Mouse (Mus musculus): ENCODE results near the gene Timmdc1.
"Not testable (repeated sequence)": the region's sequence is repeated elsewhere in the genome, so short reads cannot be mapped to it uniquely, and the experiment has no call there.

Gene Timmdc1

GRCm38 (mm10) chr16:38493890-38494289, 28.6 kb downstream of the Timmdc1 start:
- no peak for DNase-seq

DNA sequence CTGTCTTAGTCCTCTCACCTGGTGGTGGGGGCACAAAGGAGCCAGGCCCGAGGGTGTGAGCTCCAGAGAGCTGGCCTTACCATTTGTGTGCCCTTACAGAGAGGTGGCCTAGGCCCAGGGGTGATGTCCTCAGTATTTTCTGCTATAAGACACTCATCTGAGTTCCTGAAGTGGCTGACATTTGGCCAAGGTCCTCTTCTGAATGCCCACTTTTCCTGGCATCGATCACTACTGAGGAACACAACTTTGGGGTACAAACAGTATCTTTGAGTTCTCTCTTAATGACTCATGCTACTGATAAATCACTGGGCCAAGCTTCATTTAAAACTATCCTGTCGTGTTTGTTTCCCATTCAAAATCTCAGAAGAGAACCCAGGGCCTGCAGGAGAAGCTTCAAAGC, 29.9 kb downstream of the Timmdc1 start:
- DNase-seq, result no peak

GRCm38 (mm10) chr16:38483582-38484309, 38.7 kb downstream of the Timmdc1 start:
- peak; percentile 31 to 59 for DNase-seq

DNA sequence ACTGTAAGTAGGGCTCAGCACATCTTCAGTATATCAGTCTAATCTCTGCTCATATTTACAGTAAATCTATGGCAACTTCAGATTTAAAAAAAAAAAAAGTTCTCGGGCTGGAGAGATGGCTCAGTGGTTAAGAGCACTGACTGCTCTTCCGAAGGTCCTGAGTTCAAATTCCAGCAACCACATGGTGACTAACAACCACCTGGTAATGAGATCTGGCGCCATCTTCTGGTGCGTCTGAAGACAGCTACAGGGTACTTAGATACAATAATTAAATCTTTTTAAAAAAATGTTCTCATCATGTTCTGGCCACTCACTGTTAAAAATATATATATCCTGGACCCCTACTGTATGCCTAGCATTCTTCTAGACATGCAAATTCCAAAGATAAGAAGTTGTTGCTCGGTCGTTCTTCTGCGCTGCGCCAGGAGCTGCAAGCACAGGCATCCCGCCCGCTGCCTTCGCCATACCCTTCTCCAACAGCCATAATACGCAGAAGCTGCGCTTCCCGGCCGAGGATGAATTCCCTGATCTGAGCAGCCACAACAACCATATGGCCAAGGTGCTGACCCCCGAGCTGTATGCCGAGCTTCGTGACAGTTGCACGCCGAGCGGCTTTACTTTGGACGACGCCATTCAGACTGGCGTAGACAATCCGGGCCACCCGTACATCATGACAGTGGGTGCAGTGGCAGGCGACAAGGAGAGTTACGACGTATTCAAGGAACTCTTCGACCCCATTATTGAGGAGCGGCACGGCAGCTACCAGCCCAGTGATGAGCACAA, 39.5 kb downstream of the Timmdc1 start:
- DNase-seq, result peak; percentile 62 to 73

DNA sequence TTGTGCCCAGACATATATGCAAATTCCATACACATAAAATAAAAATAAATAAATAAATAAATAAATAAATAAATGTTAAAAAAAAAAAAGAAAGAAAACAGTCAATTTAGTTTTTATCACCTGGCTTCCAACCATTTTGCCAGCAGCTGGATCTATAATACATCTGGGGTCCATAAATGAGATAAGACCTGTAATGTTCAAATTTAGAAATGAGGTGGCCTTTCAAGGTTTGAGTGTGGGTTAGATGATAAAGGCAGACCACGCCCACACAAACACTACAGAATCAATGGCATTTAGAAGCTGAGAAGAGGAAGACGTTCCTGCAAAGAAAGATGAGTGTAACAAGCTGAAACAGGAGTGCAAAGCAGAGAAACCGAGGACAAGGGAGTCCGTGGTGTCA, 41.1 kb downstream of the Timmdc1 start:
- no peak for DNase-seq

- DNase-seq, result no peak
These were observed 44.2 kb downstream of the Timmdc1 start for GRCm38 (mm10) chr16:38478296-38478695.

GRCm38 (mm10) chr16:38477241-38477608, 45.2 kb downstream of the Timmdc1 start:
- DNase-seq, result not testable (repeated sequence)

DNA sequence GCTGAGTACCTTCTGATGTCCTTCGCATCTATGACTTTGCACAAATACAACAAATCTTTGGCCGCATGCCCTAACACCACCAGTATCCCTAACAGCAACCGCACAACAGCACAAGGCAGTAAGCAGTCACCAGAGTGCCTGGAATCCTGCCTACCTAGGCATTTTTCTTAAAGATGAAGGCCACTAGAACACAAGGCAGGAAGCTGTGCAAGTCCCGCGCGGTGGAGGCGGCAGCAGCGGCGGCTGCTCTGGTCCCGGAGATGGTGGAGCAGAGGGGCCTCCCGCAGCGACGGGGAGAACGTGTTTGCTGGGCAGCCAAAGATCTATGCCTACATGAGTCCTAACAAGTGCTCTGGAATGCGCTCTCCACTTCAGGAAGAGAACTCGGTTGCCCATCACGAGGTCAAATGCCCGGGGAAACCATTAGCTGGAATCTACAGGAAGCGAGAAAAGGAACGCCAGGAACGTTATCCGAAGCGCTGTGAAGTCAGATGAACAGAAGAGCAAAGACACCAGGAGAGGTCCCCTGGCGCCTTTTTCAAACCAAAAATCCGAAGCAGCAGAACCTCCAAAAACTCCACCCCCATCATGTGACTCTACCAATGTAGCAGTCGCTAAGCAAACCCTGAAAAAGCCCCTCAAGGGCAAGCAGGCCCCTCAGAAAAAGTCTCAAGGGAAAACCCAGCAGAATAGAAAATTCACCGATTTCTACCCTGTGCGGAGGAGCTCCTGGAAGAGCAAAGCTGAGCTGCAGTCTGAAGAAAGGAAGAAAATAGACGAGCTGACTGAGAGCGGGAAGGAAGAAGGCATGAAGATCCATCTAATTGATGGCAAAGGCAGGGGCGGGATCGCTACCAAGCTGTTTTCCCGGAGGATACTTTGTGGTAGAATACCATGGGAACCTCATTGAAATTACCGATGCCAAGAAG, 45.9 kb downstream of the Timmdc1 start:
- peak; percentile 50 to 62 for DNase-seq

DNA sequence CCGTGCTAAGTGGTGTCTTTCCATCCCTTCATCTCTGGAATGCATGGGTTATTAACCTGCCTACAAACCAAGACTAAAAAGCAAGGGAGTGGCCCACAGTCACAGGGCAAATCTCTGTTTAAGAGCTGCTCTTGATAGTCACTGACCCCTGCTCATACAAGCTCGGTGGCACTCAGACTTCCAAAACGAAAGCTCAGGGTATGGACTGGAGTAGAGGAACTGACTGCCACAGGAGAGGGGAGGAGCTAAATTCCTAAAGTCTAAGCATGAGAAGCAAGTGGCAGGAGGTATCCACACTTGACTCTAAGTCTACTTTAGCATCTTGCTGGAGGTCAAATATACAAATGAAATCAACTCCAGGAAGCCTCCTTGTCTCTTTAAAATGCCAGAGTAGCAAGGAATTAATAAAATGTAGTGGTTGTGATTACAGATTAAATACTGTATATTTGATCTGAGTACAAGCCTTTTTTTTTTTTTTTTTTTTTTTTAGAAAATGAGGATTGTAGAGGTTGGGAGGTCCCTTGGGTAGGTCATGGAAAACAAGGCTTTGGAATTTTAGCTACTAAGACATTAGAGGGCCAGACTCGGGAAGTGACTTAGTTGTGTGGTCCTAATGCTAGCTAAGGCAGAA, 46.7 kb downstream of the Timmdc1 start:
- DNase-seq, result no peak

- DNase-seq, result no peak
These were observed 47.7 kb downstream of the Timmdc1 start for GRCm38 (mm10) chr16:38474677-38475286.

DNA sequence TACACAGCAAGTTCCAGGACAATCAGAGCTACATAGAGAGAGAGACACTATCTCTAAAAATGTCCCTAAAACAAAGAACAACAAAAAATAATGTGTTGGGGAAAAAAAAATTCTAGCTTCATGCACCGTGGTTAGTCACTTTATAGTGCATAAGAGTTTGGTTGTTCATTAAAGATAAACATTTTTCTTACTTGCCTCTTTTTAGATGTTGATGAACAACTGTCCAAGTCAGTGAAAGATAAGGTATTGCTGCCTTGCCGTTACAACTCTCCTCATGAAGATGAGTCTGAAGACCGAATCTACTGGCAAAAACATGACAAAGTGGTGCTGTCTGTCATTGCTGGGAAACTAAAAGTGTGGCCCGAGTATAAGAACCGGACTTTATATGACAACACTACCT, 48.8 kb downstream of the Timmdc1 start:
- no peak for DNase-seq

- no peak for DNase-seq
These were observed 50.0 kb downstream of the Timmdc1 start for GRCm38 (mm10) chr16:38472507-38472873.

DNA sequence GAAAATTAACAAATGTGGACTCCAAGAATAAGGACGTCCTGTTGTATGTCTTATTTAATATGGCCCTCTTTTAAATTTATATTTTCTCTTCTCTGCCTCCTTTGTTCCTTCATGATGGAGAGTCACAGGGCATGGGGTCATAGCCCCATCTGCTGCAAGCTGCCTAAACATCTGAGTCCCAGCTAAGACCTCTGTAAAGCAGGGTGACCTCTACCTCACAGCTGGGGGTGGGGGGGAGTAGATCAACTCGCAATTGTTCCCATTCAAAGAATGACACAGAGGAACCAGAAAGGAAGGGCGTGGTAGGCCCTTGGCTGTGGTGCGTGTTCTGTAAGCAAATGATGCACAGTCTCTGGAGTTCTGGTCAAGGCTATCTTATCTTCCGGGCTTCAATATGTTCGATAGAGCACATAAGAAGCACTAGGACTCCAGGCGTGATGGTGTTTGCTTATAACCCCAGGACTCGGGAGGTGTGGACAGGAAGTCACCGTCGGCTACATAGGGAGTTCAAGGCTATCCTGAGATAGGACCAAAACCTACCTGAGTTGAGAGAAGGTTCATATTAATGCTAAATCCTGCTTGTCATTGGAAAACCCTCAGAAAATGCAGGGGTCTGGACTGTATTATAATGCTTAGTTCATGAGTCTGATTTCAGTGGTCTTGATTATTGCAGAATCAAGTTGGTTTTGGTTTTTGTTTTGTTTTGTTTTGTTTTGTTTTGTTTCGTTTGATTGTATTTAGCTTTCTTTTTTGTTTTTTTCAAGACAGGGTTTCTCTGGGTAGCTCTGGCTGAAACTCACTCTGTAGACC, 50.6 kb downstream of the Timmdc1 start:
- DNase-seq, result no peak

- no peak for DNase-seq
These were observed 53.0 kb downstream of the Timmdc1 start for GRCm38 (mm10) chr16:38469437-38469836.

DNA sequence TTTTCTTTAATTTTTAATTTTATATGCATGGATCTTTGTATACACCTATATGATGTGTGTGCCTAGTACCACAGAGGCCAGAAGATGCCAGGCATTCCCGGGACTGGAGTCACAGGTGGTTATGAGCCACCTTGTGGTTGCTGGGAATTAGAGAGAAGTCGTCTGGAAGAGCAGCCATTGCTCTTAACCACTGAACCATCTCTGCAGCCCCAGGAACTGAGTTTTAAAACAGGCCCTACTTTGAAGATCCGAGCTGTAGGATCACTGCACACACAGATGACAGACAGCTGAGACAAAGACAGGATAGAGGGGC, 53.8 kb downstream of the Timmdc1 start:
- DNase-seq, result peak in 1 of 2 experiments; percentile 30

GRCm38 (mm10) chr16:38467917-38468705, 54.4 kb downstream of the Timmdc1 start:
- peak in 1 of 2 experiments; percentile 34 for DNase-seq

- no peak for DNase-seq
These were observed 55.2 kb downstream of the Timmdc1 start for GRCm38 (mm10) chr16:38467091-38467916.

DNA sequence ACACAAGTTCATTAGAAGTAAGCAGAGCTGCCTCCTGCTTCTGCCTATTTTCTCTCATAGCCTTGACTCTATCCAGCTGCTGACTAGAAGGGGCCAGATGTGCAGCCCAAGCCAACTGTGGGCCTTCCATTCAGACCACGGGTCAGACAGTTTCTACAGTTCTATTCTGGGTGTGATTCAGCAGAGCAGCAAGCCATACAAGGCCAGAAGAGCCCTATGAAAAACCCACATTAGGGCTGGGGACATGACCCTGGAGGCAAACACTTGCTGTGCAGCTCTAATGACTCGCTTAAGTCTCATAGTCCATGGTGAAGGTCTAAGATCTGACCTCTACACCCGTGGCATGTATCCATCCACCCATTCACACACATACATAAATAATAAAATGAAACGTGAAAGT, 56.4 kb downstream of the Timmdc1 start:
- DNase-seq, result no peak

- no peak for DNase-seq
These were observed 59.2 kb downstream of the Timmdc1 start for GRCm38 (mm10) chr16:38463305-38463704.

GRCm38 (mm10) chr16:38462161-38462560, 60.3 kb downstream of the Timmdc1 start:
- DNase-seq, result no peak
